Mouse (Mus musculus) brain, embryonic 14.5 days (tissue): ENCODE measurements around the gene Anxa9.

Experiments used
- CTCF ChIP-seq: fragments of 200-500 bp; IDR thresholded peaks from 2 replicates; pipeline ENCODE4 v1.5.1; 2012; ENCODE audit warnings: inconsistent platforms, mild to moderate bottlenecking, moderate library complexity, borderline replicate concordance; ENCODE audit not compliant: insufficient read depth, insufficient read length; ENCODE audit errors: extremely low read depth
- POLR2A ChIP-seq: fragments of 200-500 bp; IDR thresholded peaks from 2 replicates; pipeline ENCODE4 v1.6.1; 2012; ENCODE audit warnings: mild to moderate bottlenecking, inconsistent platforms, borderline replicate concordance; ENCODE audit not compliant: poor library complexity, insufficient read depth, insufficient read length, severe bottlenecking; ENCODE audit errors: extremely low read depth

DNA sequence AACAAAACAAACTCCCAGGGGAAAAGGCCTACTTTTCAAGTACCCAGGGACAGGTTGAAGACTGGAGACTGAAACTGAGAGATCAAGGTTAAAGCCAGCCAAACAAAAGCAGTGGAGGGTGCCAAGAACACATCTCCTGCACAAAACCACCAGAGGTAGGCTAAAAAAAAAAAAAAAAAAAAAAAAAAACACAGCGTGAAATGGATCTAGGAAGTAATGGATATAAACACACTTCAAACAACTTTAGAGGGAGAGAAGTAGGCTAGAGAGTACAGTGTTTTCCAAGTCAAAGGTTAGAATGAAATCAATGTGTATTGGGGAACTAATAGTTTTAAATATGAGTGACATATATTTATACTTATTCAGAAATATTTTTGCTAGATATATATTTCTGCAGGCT, 24.6 kb upstream of the Anxa9 start:
- no peak for TF ChIP-seq CTCF
- no peak for TF ChIP-seq POLR2A
